Mouse (Mus musculus): ENCODE measurements around the gene Gstp1.

DNA sequence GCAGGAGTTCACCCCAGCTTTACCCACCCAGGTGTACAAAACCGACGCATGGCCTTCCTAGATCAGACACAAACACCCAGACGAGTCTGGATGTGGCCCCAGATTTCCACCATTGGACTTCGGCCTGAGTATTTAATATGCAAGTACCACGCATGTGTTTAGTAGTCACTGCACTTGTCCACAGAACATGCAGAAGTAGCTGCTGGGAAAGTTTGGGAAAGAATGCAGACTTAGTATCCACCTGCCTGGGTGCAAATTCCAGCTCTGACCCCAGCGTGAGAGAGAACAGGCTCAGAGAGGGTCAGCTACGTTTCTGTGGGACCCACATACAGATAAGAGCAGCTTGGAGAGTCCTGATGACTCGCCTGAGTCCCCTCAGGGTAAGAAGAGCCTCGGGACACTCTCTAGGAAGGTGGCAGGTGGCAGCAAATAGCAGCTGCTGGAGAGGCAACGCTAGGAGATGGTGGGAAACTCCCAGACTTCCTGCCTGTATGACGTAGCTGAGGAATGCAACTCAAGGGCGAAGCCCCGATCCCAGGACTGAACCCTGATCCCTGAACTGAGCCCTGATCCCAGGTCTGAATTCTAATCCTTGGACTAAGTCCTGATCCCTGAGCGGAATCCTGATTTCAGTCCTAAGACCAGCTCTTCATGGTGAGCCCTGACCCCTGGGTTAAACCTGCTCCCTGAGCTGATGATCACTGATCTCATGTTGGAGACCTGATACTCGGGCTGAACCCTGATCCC, 18.3 kb upstream of the Gstp1 start:
- TF ChIP-seq CTCF (IDR thresholded peaks at IDR 0.05; ENCODE audit: low read depth, low read length), result no peak
- TF ChIP-seq GATA1 (IDR thresholded peaks at IDR 0.05; ENCODE audit: borderline replicate concordance, low read length), result no peak
- TF ChIP-seq TAL1 (conservative IDR thresholded peaks at IDR 0.05; ENCODE audit: low read depth, low read length), result no peak
- no peak for TF ChIP-seq POLR2AphosphoS5 (IDR thresholded peaks at IDR 0.05; ENCODE audit: insufficient replicate concordance, low read depth, low read length)
